Mouse (Mus musculus): ENCODE data around the gene Cenpi. TPM values are rescaled to one million over a fixed set of nuclear protein-coding genes. Genes with fewer than 3 reads are reported as not detected.

The Cenpi gene
- polyA plus RNA-seq, 2 experiments = 17.2 to 29.4 TPM

- H3K27ac ChIP-seq (replicated peaks; ENCODE audit: low read depth, low read length) = no peak overlapping the region
- WGBS = 84% methylated on average over 4 of the region's 4 CpGs
- H3K4me1 ChIP-seq (ENCODE audit: control insufficient read depth, insufficient read depth, low read length) = no peaks in the 10 kb centered on the region
- H3K27me3 ChIP-seq (ENCODE audit: control insufficient read depth, insufficient read depth, low read length) = no peaks in the 10 kb centered on the region
- H3K36me3 ChIP-seq (ENCODE audit: control insufficient read depth, insufficient read depth, low read length) = no peaks in the 10 kb centered on the region
- H3K4me3 ChIP-seq (replicated peaks; ENCODE audit: low read length) = no peak overlapping the region
- no peak for DNase-seq (ENCODE audit: low spot score)
- H3K9me3 ChIP-seq (ENCODE audit: control insufficient read depth, low read length) = no peaks in the 10 kb centered on the region
- ATAC-seq (ENCODE audit: low FRiP score, low read depth) = no peak
- no peak for TF ChIP-seq POLR2A (IDR thresholded peaks at IDR 0.05; ENCODE audit: borderline replicate concordance, extremely low read depth, insufficient read depth, insufficient read length)
- no peak overlapping the region for H3K4me2 ChIP-seq (replicated peaks; ENCODE audit: low read depth, low read length, severe bottlenecking)
- H3K9ac ChIP-seq (ENCODE audit: low read depth, low read length, severe bottlenecking) = no peak overlapping the region
Observed at GRCm38 (mm10) chrX:134359336-134359735, 51.5 kb downstream of the Cenpi start.

GRCm38 (mm10) chrX:134362156-134362555, 54.3 kb downstream of the Cenpi start:
- TF ChIP-seq POLR2A (IDR thresholded peaks at IDR 0.05; ENCODE audit: borderline replicate concordance, extremely low read depth, insufficient read depth, insufficient read length) = no peak
- DNase-seq (ENCODE audit: low spot score) (no peak), ATAC-seq (ENCODE audit: low FRiP score, low read depth) (no peak)
- no peak overlapping the region for H3K4me2 ChIP-seq (replicated peaks; ENCODE audit: low read depth, low read length, severe bottlenecking)
- no peaks in the 10 kb centered on the region for H3K4me1 ChIP-seq (ENCODE audit: control insufficient read depth, insufficient read depth, low read length)
- H3K9me3 ChIP-seq (ENCODE audit: control insufficient read depth, low read length) = no peaks in the 10 kb centered on the region
- no peaks in the 10 kb centered on the region for H3K27me3 ChIP-seq (ENCODE audit: control insufficient read depth, insufficient read depth, low read length)
- H3K27ac ChIP-seq (replicated peaks; ENCODE audit: low read depth, low read length) = no peak overlapping the region
- H3K9ac ChIP-seq (ENCODE audit: low read depth, low read length, severe bottlenecking) = no peak overlapping the region
- H3K36me3 ChIP-seq (ENCODE audit: control insufficient read depth, insufficient read depth, low read length) = no peaks in the 10 kb centered on the region
- WGBS = 91% methylated on average over 4 of the region's 4 CpGs
- no peak overlapping the region for H3K4me3 ChIP-seq (replicated peaks; ENCODE audit: low read length)

- Histone ChIP-seq H3K36me3 (ENCODE audit: control insufficient read depth, insufficient read depth, low read length) (no peaks in the 10 kb centered on the region), H3K9ac (ENCODE audit: low read depth, low read length, severe bottlenecking) (no peak overlapping the region), H3K9me3 (ENCODE audit: control insufficient read depth, low read length) (no peaks in the 10 kb centered on the region), H3K4me1 (ENCODE audit: control insufficient read depth, insufficient read depth, low read length) (no peaks in the 10 kb centered on the region), H3K4me2 (replicated peaks; ENCODE audit: low read depth, low read length, severe bottlenecking) (no peak overlapping the region), H3K27ac (replicated peaks; ENCODE audit: low read depth, low read length) (no peak overlapping the region), H3K27me3 (ENCODE audit: control insufficient read depth, insufficient read depth, low read length) (no peaks in the 10 kb centered on the region), H3K4me3 (replicated peaks; ENCODE audit: low read length) (no peak overlapping the region)
- no peak for DNase-seq (ENCODE audit: low spot score)
- ATAC-seq (ENCODE audit: low FRiP score, low read depth) = no peak
- 64% methylated on average over 1 of the region's 1 CpGs for WGBS
- TF ChIP-seq POLR2A (IDR thresholded peaks at IDR 0.05; ENCODE audit: borderline replicate concordance, extremely low read depth, insufficient read depth, insufficient read length) = no peak
Observed at GRCm38 (mm10) chrX:134365421-134365820, 57.5 kb downstream of the Cenpi start.

GRCm38 (mm10) chrX:134366547-134366946, 58.7 kb downstream of the Cenpi start:
- Histone ChIP-seq H3K27ac (replicated peaks; ENCODE audit: low read depth, low read length) (no peak overlapping the region), H3K36me3 (ENCODE audit: control insufficient read depth, insufficient read depth, low read length) (no peaks in the 10 kb centered on the region), H3K9me3 (ENCODE audit: control insufficient read depth, low read length) (no peaks in the 10 kb centered on the region), H3K4me2 (replicated peaks; ENCODE audit: low read depth, low read length, severe bottlenecking) (no peak overlapping the region), H3K4me1 (ENCODE audit: control insufficient read depth, insufficient read depth, low read length) (no peaks in the 10 kb centered on the region), H3K9ac (ENCODE audit: low read depth, low read length, severe bottlenecking) (no peak overlapping the region), H3K27me3 (ENCODE audit: control insufficient read depth, insufficient read depth, low read length) (no peaks in the 10 kb centered on the region), H3K4me3 (replicated peaks; ENCODE audit: low read length) (no peak overlapping the region)
- 77% methylated on average over 3 of the region's 3 CpGs for WGBS
- ATAC-seq (ENCODE audit: low FRiP score, low read depth) = no peak
- DNase-seq (ENCODE audit: low spot score) = no peak
- TF ChIP-seq POLR2A (IDR thresholded peaks at IDR 0.05; ENCODE audit: borderline replicate concordance, extremely low read depth, insufficient read depth, insufficient read length) = no peak

- Histone ChIP-seq H3K9ac (ENCODE audit: low read depth, low read length, severe bottlenecking) (no peak overlapping the region), H3K27me3 (ENCODE audit: control insufficient read depth, insufficient read depth, low read length) (no peaks in the 10 kb centered on the region), H3K4me3 (replicated peaks; ENCODE audit: low read length) (no peak overlapping the region), H3K9me3 (ENCODE audit: control insufficient read depth, low read length) (no peaks in the 10 kb centered on the region), H3K27ac (replicated peaks; ENCODE audit: low read depth, low read length) (no peak overlapping the region), H3K36me3 (ENCODE audit: control insufficient read depth, insufficient read depth, low read length) (no peaks in the 10 kb centered on the region), H3K4me1 (ENCODE audit: control insufficient read depth, insufficient read depth, low read length) (no peaks in the 10 kb centered on the region), H3K4me2 (replicated peaks; ENCODE audit: low read depth, low read length, severe bottlenecking) (no peak overlapping the region)
- WGBS = 6% methylated on average over 2 of the region's 2 CpGs
- DNase-seq (ENCODE audit: low spot score) = no peak
- TF ChIP-seq POLR2A (IDR thresholded peaks at IDR 0.05; ENCODE audit: borderline replicate concordance, extremely low read depth, insufficient read depth, insufficient read length) = no peak
- ATAC-seq (ENCODE audit: low FRiP score, low read depth) = no peak
Observed at GRCm38 (mm10) chrX:134371279-134371678, 63.4 kb downstream of the Cenpi start.

- Histone ChIP-seq H3K4me3 (replicated peaks; ENCODE audit: low read length) (no peak overlapping the region), H3K27ac (replicated peaks; ENCODE audit: low read depth, low read length) (no peak overlapping the region), H3K36me3 (ENCODE audit: control insufficient read depth, insufficient read depth, low read length) (no peaks in the 10 kb centered on the region), H3K9me3 (ENCODE audit: control insufficient read depth, low read length) (no peaks in the 10 kb centered on the region), H3K27me3 (ENCODE audit: control insufficient read depth, insufficient read depth, low read length) (no peaks in the 10 kb centered on the region), H3K4me1 (ENCODE audit: control insufficient read depth, insufficient read depth, low read length) (no peaks in the 10 kb centered on the region), H3K4me2 (replicated peaks; ENCODE audit: low read depth, low read length, severe bottlenecking) (no peak overlapping the region), H3K9ac (ENCODE audit: low read depth, low read length, severe bottlenecking) (no peak overlapping the region)
- ATAC-seq (ENCODE audit: low FRiP score, low read depth) (no peak), DNase-seq (ENCODE audit: low spot score) (no peak)
- WGBS = 35% methylated on average over 1 of the region's 1 CpGs
- TF ChIP-seq POLR2A (IDR thresholded peaks at IDR 0.05; ENCODE audit: borderline replicate concordance, extremely low read depth, insufficient read depth, insufficient read length) = no peak
Observed at GRCm38 (mm10) chrX:134374190-134374589, 66.3 kb downstream of the Cenpi start.
